14 mouse cellular contexts compared by ENCODE assay signal in the genomic region with DNA sequence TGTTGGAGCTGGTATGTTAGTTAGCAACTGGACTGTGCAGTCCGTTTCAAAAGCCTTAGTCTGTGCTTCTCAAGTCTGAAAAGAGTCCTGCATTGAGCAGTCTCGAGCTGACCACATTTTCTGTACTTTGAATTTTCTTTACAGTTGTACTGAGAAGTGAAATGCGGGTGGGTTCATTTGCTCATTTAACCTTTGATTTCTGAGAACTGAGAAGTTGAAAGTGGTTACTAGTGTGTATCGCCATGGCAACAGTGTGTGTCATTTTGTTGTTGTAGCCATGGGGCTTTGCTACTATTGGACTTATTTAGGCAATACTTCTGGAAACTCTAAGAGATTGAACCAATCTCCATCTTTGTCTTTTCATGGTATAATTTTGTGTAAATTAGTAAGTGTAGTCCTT. TPM values are rescaled to one million over a fixed set of nuclear protein-coding genes. Genes with fewer than 3 reads are reported as not detected.
DNase-seq lines count a peak whose midpoint lies in the region; ATAC-seq lines count a peak whose summit lies in the region.
"Had no signal": no experiment of that assay in that cellular context is flagged by ENCODE, and none has a peak within 500 bp of the region (broad histone marks: within the 10 kb centered on the region; RNA-seq: fewer than 3 reads in every experiment).

No protein-coding gene starts in this region.

- H3K27me3 ChIP-seq in forebrain, embryonic 14.5 days (replicated peaks; ENCODE audit: control insufficient read depth, insufficient read depth, low read length): no peaks in the 10 kb centered on the region
- H3K27me3 ChIP-seq in forebrain, embryonic 15.5 days: no peaks in the 10 kb centered on the region
- H3K27me3 ChIP-seq in limb, embryonic 13.5 days: no peaks in the 10 kb centered on the region
- no peaks in the 10 kb centered on the region for H3K27me3 ChIP-seq in intestine, embryonic 16.5 days (replicated peaks; ENCODE audit: control insufficient read depth, insufficient read depth, low read length)
- H3K27me3 ChIP-seq: heart, embryonic 13.5 days; hindbrain, embryonic 15.5 days had no signal

- no peak overlapping the region for H3K9ac ChIP-seq in forebrain, embryonic 14.5 days (ENCODE audit: low read length)
- H3K9ac ChIP-seq in forebrain, embryonic 15.5 days (replicated peaks): no peak overlapping the region
- H3K9ac ChIP-seq in limb, embryonic 13.5 days: no peak overlapping the region
- H3K9ac ChIP-seq in intestine, embryonic 16.5 days (ENCODE audit: low read depth, low read length): no peak overlapping the region
- H3K9ac ChIP-seq: heart, embryonic 13.5 days; hindbrain, embryonic 15.5 days had no signal

- H3K4me1 ChIP-seq in forebrain, embryonic 14.5 days (ENCODE audit: control insufficient read depth, insufficient read depth, low read length): no peaks in the 10 kb centered on the region
- H3K4me1 ChIP-seq in forebrain, embryonic 15.5 days: peaks cover 3% of the 10 kb centered on the region; the same call in 1 of the 2 replicates
- H3K4me1 ChIP-seq in limb, embryonic 13.5 days: 0 out of 2 replicates have a peak, but pooled peaks cover 9% of the 10 kb centered on the region
- H3K4me1 ChIP-seq in intestine, embryonic 16.5 days (ENCODE audit: control insufficient read depth, insufficient read depth, low read length): no peaks in the 10 kb centered on the region
- H3K4me1 ChIP-seq: heart, embryonic 13.5 days; hindbrain, embryonic 15.5 days had no signal

- H3K4me2 ChIP-seq in forebrain, embryonic 14.5 days (ENCODE audit: low read length): no peak overlapping the region
- H3K4me2 ChIP-seq in forebrain, embryonic 15.5 days (replicated peaks): no peak overlapping the region
- no peak overlapping the region for H3K4me2 ChIP-seq in limb, embryonic 13.5 days (replicated peaks)
- H3K4me2 ChIP-seq in intestine, embryonic 16.5 days (ENCODE audit: low read depth, low read length): no peak overlapping the region
- H3K4me2 ChIP-seq: heart, embryonic 13.5 days; hindbrain, embryonic 15.5 days had no signal

- H3K4me3 ChIP-seq in forebrain, embryonic 14.5 days (ENCODE audit: low read depth, low read length): no peak overlapping the region
- no peak overlapping the region for H3K4me3 ChIP-seq in forebrain, embryonic 15.5 days
- H3K4me3 ChIP-seq in limb, embryonic 13.5 days: no peak overlapping the region
- H3K4me3 ChIP-seq in intestine, embryonic 16.5 days (ENCODE audit: low read length): no peak overlapping the region
- H3K4me3 ChIP-seq: heart, embryonic 13.5 days; hindbrain, embryonic 15.5 days had no signal

- DNase-seq in forebrain, embryonic 14.5 days (ENCODE audit: low spot score): peak; percentile 31
- DNase-seq in CD4-positive helper T cell, adult 2 months (ENCODE audit: low read depth, low spot score): peak; percentile 73
- peak; percentile 8 for DNase-seq in c-Kit-positive CD71-positive TER-119-negative erythroid progenitor cells, embryonic 14.5 days (ENCODE audit: low read depth)
- DNase-seq in cerebellum, adult 11 months: no peak
- no peak for DNase-seq in layer of hippocampus, adult 9-10 months (ENCODE audit: low spot score)
- DNase-seq: kidney, postnatal 14 days; layer of hippocampus, postnatal 36 days; thymus, postnatal 14 days had no signal

- peaks cover 7% of the 10 kb centered on the region for H3K36me3 ChIP-seq in forebrain, embryonic 14.5 days (ENCODE audit: control insufficient read depth, insufficient read depth, low read length)
- H3K36me3 ChIP-seq in forebrain, embryonic 15.5 days: 0 out of 2 replicates have a peak, but pooled peaks cover 6% of the 10 kb centered on the region
- peaks cover 12% of the 10 kb centered on the region for H3K36me3 ChIP-seq in limb, embryonic 13.5 days
- H3K36me3 ChIP-seq in intestine, embryonic 16.5 days (ENCODE audit: control insufficient read depth, insufficient read depth, low read length): no peaks in the 10 kb centered on the region

- no peak for ATAC-seq in forebrain, embryonic 14.5 days
- no peak; the same call in 1 of the 2 replicates for ATAC-seq in forebrain, embryonic 15.5 days (replicated peaks)
- ATAC-seq in limb, embryonic 13.5 days (ENCODE audit: low FRiP score, low read depth): no peak
- ATAC-seq in intestine, embryonic 16.5 days: no peak

- WGBS in forebrain, embryonic 14.5 days: 46% methylated on average over 4 of the region's 4 CpGs
- WGBS in forebrain, embryonic 15.5 days: 43% methylated on average over 4 of the region's 4 CpGs
- WGBS in limb, embryonic 13.5 days: 43% methylated on average over 4 of the region's 4 CpGs
- WGBS in intestine, embryonic 16.5 days: 78% methylated on average over 4 of the region's 4 CpGs

- H3K27ac ChIP-seq in forebrain, embryonic 14.5 days (ENCODE audit: low read depth, low read length): no peak overlapping the region
- no peak overlapping the region for H3K27ac ChIP-seq in forebrain, embryonic 15.5 days (replicated peaks)
- H3K27ac ChIP-seq in limb, embryonic 13.5 days: peak overlapping the region; percentile 23; the same call in 1 of the 2 replicates
- H3K27ac ChIP-seq in intestine, embryonic 16.5 days (ENCODE audit: low read length): no peak overlapping the region
- H3K27ac ChIP-seq: heart, embryonic 13.5 days; hindbrain, embryonic 15.5 days; macrophage had no signal

- no peaks in the 10 kb centered on the region for H3K9me3 ChIP-seq in forebrain, embryonic 14.5 days (replicated peaks; ENCODE audit: control insufficient read depth, low read length)
- no peaks in the 10 kb centered on the region for H3K9me3 ChIP-seq in forebrain, embryonic 15.5 days
- H3K9me3 ChIP-seq in limb, embryonic 13.5 days: no peaks in the 10 kb centered on the region
- H3K9me3 ChIP-seq in intestine, embryonic 16.5 days (ENCODE audit: control insufficient read depth, low read length): no peaks in the 10 kb centered on the region
- H3K9me3 ChIP-seq: heart, embryonic 13.5 days; hindbrain, embryonic 15.5 days had no signal

RNA-seq across cellular contexts. Expression of a gene that starts 46.4 kb away (rescaled TPM):
- 20.8 and 21.6 TPM in 2 replicates for polyA plus RNA-seq in forebrain, embryonic 14.5 days (2014; fragmentation: Nextera tagmentation; extraction: Ambion mirVana)
- 15.3 and 19.3 TPM in 2 replicates for polyA plus RNA-seq in forebrain, embryonic 15.5 days (2015; fragmentation: Nextera tagmentation; extraction: Ambion mirVana)
- 10.3 TPM in 2 replicates for polyA plus RNA-seq in limb, embryonic 13.5 days (2015; fragmentation: Nextera tagmentation; extraction: Ambion mirVana)
- polyA plus RNA-seq in intestine, embryonic 16.5 days (2015; fragmentation: Nextera tagmentation; extraction: Ambion mirVana): 8.2 and 8.3 TPM in 2 replicates

Comparison
In these comparisons a context has a peak if more than half of its experiments do, and no peak if none do; other contexts are left out.
1. DNase-seq: peak in forebrain, embryonic 14.5 days (single experiment), CD4-positive helper T cell, adult 2 months (single experiment) and c-Kit-positive CD71-positive TER-119-negative erythroid progenitor cells, embryonic 14.5 days (single experiment); none in cerebellum, adult 11 months (single experiment) and layer of hippocampus, adult 9-10 months (single experiment).